Mouse (Mus musculus) gastrocnemius, postnatal 25 days (tissue): ENCODE results near the gene Il11. TPM values are rescaled to one million over a fixed set of nuclear protein-coding genes. Genes with fewer than 3 reads are reported as not detected.

Experiments used
- DNase-seq: peaks from one replicate; pipeline ENCODE4 v3.0.0; 2022
- total RNA-seq, 2 experiments: library from RNA; stranded (reverse); gene quantifications; 1 replicate in 1 of 2; 2 replicates in 1 of 2; pipeline ENCODE4 v1.2.3; 2021

The Il11 gene
- total RNA-seq, 2 experiments from 2014 or later = not detected

- DNase-seq = peak; percentile 53
Observed at GRCm38 (mm10) chr7:4788499-4789435, 6.1 kb upstream of the Il11 start.

GRCm38 (mm10) chr7:4783667-4784268 is 1.1 kb upstream of the Il11 start:
- no peak for DNase-seq

GRCm38 (mm10) chr7:4782130-4782529 is 529 bp downstream of the Il11 start:
- DNase-seq = no peak

- DNase-seq = no peak
Observed at GRCm38 (mm10) chr7:4779921-4780320, 2.7 kb downstream of the Il11 start.

- no peak for DNase-seq
Observed at GRCm38 (mm10) chr7:4777851-4778637, 4.6 kb downstream of the Il11 start.

- peak; percentile 57 for DNase-seq
Observed at GRCm38 (mm10) chr7:4776861-4777830, 5.5 kb downstream of the Il11 start.

GRCm38 (mm10) chr7:4776131-4776530 is 6.5 kb downstream of the Il11 start:
- DNase-seq = no peak

GRCm38 (mm10) chr7:4771202-4771601 is 11.5 kb downstream of the Il11 start, which contains the start of gene Fam71e2:
Gene Fam71e2 (minus strand): TSS chr7:4771302.
- no peak for DNase-seq

GRCm38 (mm10) chr7:4764946-4765710 is 17.5 kb downstream of the Il11 start:
- DNase-seq = no peak

GRCm38 (mm10) chr7:4759670-4760069 is 23.0 kb downstream of the Il11 start:
- no peak for DNase-seq

- DNase-seq = peak; percentile 49
Observed at GRCm38 (mm10) chr7:4752821-4753570, 29.7 kb downstream of the Il11 start, which contains the start of gene Cox6b2. Gene Cox6b2 (minus strand): TSS chr7:4753094.

GRCm38 (mm10) chr7:4751971-4752820 is 30.5 kb downstream of the Il11 start:
- peak; percentile 35 for DNase-seq

GRCm38 (mm10) chr7:4749169-4749568 is 33.5 kb downstream of the Il11 start:
- no peak for DNase-seq

GRCm38 (mm10) chr7:4748321-4748720 is 34.3 kb downstream of the Il11 start:
- DNase-seq = no peak

GRCm38 (mm10) chr7:4747156-4747899 is 35.3 kb downstream of the Il11 start:
- DNase-seq = no peak

- DNase-seq = no peak
Observed at GRCm38 (mm10) chr7:4746326-4746980, 36.2 kb downstream of the Il11 start.

- no peak for DNase-seq
Observed at GRCm38 (mm10) chr7:4744886-4745285, 37.8 kb downstream of the Il11 start.
